In genomic region chr1:89359257-89359656, GRCm38 (mm10) we compare ENCODE assay signal across 23 mouse cellular contexts.
DNase-seq lines count a peak whose midpoint lies in the region; ATAC-seq and TF ChIP-seq lines count a peak whose summit lies in the region.
"Had no signal": no experiment of that assay in that cellular context is flagged by ENCODE, and none has a peak within 500 bp of the region (broad histone marks: within the 10 kb centered on the region; RNA-seq: fewer than 3 reads in every experiment).

No protein-coding gene starts in this region.

- ATAC-seq in lung, embryonic 14.5 days (ENCODE audit: insufficient read depth), result no peak
- ATAC-seq in midbrain, embryonic 11.5 days (ENCODE audit: low FRiP score), result no peak
- ATAC-seq in midbrain, embryonic 13.5 days, result no peak
- ATAC-seq: forebrain, embryonic 14.5 days; forebrain, embryonic 16.5 days had no signal

- H3K9ac ChIP-seq in lung, embryonic 14.5 days, result no peak overlapping the region
- no peak overlapping the region for H3K9ac ChIP-seq in midbrain, embryonic 11.5 days (ENCODE audit: low read length)
- H3K9ac ChIP-seq in midbrain, embryonic 13.5 days (replicated peaks), result no peak overlapping the region
- H3K9ac ChIP-seq: embryonic facial prominence, embryonic 12.5 days; embryonic facial prominence, embryonic 15.5 days; forebrain, embryonic 12.5 days had no signal

- 38% methylated on average over 3 of the region's 3 CpGs for WGBS in lung, embryonic 14.5 days
- 56% methylated on average over 3 of the region's 3 CpGs for WGBS in midbrain, embryonic 11.5 days
- WGBS in midbrain, embryonic 13.5 days, result 57% methylated on average over 3 of the region's 3 CpGs
- WGBS in limb, embryonic 10.5 days, result 75% methylated on average over 3 of the region's 3 CpGs

- no peaks in the 10 kb centered on the region for H3K9me3 ChIP-seq in lung, embryonic 14.5 days (ENCODE audit: low read depth, low read length)
- H3K9me3 ChIP-seq in midbrain, embryonic 11.5 days (ENCODE audit: control insufficient read depth, low read length), result peaks cover 5% of the 10 kb centered on the region
- H3K9me3 ChIP-seq in midbrain, embryonic 13.5 days, result 0 out of 2 replicates have a peak, but pooled peaks cover 5% of the 10 kb centered on the region
- no peaks in the 10 kb centered on the region for H3K9me3 ChIP-seq in limb, embryonic 10.5 days (replicated peaks)
- H3K9me3 ChIP-seq: embryonic facial prominence, embryonic 15.5 days; forebrain, embryonic 12.5 days had no signal

- no peak for TF ChIP-seq CTCF in lung, embryonic 14.5 days (IDR thresholded peaks at IDR 0.05; ENCODE audit: low read depth)

- H3K27me3 ChIP-seq in lung, embryonic 14.5 days (ENCODE audit: insufficient read depth, low read length), result no peaks in the 10 kb centered on the region
- H3K27me3 ChIP-seq in midbrain, embryonic 11.5 days (ENCODE audit: control insufficient read depth, insufficient read depth, low read length), result no peaks in the 10 kb centered on the region
- H3K27me3 ChIP-seq in midbrain, embryonic 13.5 days, result no peaks in the 10 kb centered on the region
- no peaks in the 10 kb centered on the region for H3K27me3 ChIP-seq in limb, embryonic 10.5 days (ENCODE audit: low read depth, poor library complexity, severe bottlenecking)
- H3K27me3 ChIP-seq: embryonic facial prominence, embryonic 12.5 days; embryonic facial prominence, embryonic 15.5 days; forebrain, embryonic 12.5 days had no signal

- no peaks in the 10 kb centered on the region for H3K36me3 ChIP-seq in lung, embryonic 14.5 days (ENCODE audit: insufficient read depth)
- H3K36me3 ChIP-seq in midbrain, embryonic 11.5 days (ENCODE audit: control insufficient read depth, insufficient read depth, low read length), result no peaks in the 10 kb centered on the region
- H3K36me3 ChIP-seq in midbrain, embryonic 13.5 days, result no peaks in the 10 kb centered on the region
- H3K36me3 ChIP-seq in limb, embryonic 10.5 days, result no peaks in the 10 kb centered on the region
- H3K36me3 ChIP-seq: embryonic facial prominence, embryonic 12.5 days; embryonic facial prominence, embryonic 15.5 days; forebrain, embryonic 10.5 days; forebrain, embryonic 12.5 days had no signal

- H3K27ac ChIP-seq in lung, embryonic 14.5 days (ENCODE audit: low read depth), result no peak overlapping the region
- H3K27ac ChIP-seq in midbrain, embryonic 11.5 days (ENCODE audit: low read depth, low read length), result no peak overlapping the region
- no peak overlapping the region for H3K27ac ChIP-seq in midbrain, embryonic 13.5 days
- H3K27ac ChIP-seq in limb, embryonic 10.5 days, result no peak overlapping the region
- H3K27ac ChIP-seq: embryonic facial prominence, embryonic 12.5 days; embryonic facial prominence, embryonic 15.5 days; forebrain, embryonic 10.5 days; forebrain, embryonic 12.5 days had no signal

- no peaks in the 10 kb centered on the region for H3K4me1 ChIP-seq in lung, embryonic 14.5 days (ENCODE audit: insufficient read depth)
- H3K4me1 ChIP-seq in midbrain, embryonic 11.5 days (ENCODE audit: control insufficient read depth, insufficient read depth, low read length), result no peaks in the 10 kb centered on the region
- no peaks in the 10 kb centered on the region; the same call in 1 of the 2 replicates for H3K4me1 ChIP-seq in midbrain, embryonic 13.5 days (replicated peaks)
- no peaks in the 10 kb centered on the region for H3K4me1 ChIP-seq in limb, embryonic 10.5 days
- H3K4me1 ChIP-seq: embryonic facial prominence, embryonic 12.5 days; embryonic facial prominence, embryonic 15.5 days; forebrain, embryonic 10.5 days had no signal

- peak; percentile 24 for DNase-seq in lung, embryonic 14.5 days
- DNase-seq in lung, postnatal 36 days, result no peak
- DNase-seq in midbrain, embryonic 11.5 days (ENCODE audit: low spot score, missing footprints), result peak; percentile 53
- DNase-seq in retina, embryonic 14.5 days (ENCODE audit: low spot score), result peak; percentile 38
- no peak for DNase-seq in left cerebral cortex, adult 18-20 months (ENCODE audit: low spot score in 2 of 2)
- no peak for DNase-seq in limb, embryonic 10.5 days (ENCODE audit: low spot score)
- DNase-seq: adrenal gland, adult 2 months; adrenal gland, postnatal 10 days; adrenal gland, postnatal 25 days; cerebellum, adult 11-12 months; cerebellum, adult 2 months; cerebellum, adult 9-11 months; cerebellum, postnatal 14 days; cerebellum, postnatal 36 days; embryo, embryonic 11 days had no signal

- no peak overlapping the region for H3K4me2 ChIP-seq in lung, embryonic 14.5 days
- H3K4me2 ChIP-seq in midbrain, embryonic 11.5 days, result no peak overlapping the region
- no peak overlapping the region for H3K4me2 ChIP-seq in midbrain, embryonic 13.5 days (replicated peaks)
- H3K4me2 ChIP-seq: embryonic facial prominence, embryonic 12.5 days; embryonic facial prominence, embryonic 15.5 days; forebrain, embryonic 12.5 days had no signal

- H3K4me3 ChIP-seq in lung, embryonic 14.5 days (ENCODE audit: low read depth, low read length), result no peak overlapping the region
- H3K4me3 ChIP-seq in midbrain, embryonic 11.5 days (ENCODE audit: low read depth, low read length), result no peak overlapping the region
- no peak overlapping the region for H3K4me3 ChIP-seq in midbrain, embryonic 13.5 days (replicated peaks)
- no peak overlapping the region for H3K4me3 ChIP-seq in limb, embryonic 10.5 days
- H3K4me3 ChIP-seq: embryonic facial prominence, embryonic 12.5 days; embryonic facial prominence, embryonic 15.5 days; erythroblast, embryonic 14.5 days; forebrain, embryonic 10.5 days; forebrain, embryonic 12.5 days had no signal

Comparison
In these comparisons a context has a peak if more than half of its experiments do, and no peak if none do; other contexts are left out.
1. DNase-seq: peak in lung, embryonic 14.5 days (single experiment), midbrain, embryonic 11.5 days (single experiment) and retina, embryonic 14.5 days (single experiment); none in lung, postnatal 36 days (single experiment), left cerebral cortex, adult 18-20 months (0 of 2) and limb, embryonic 10.5 days (single experiment).